Mouse (Mus musculus): ENCODE data around the gene Stard3.
"Not testable (repeated sequence)": the region's sequence is repeated elsewhere in the genome, so short reads cannot be mapped to it uniquely, and the experiment has no call there.

Stard3 gene

DNA sequence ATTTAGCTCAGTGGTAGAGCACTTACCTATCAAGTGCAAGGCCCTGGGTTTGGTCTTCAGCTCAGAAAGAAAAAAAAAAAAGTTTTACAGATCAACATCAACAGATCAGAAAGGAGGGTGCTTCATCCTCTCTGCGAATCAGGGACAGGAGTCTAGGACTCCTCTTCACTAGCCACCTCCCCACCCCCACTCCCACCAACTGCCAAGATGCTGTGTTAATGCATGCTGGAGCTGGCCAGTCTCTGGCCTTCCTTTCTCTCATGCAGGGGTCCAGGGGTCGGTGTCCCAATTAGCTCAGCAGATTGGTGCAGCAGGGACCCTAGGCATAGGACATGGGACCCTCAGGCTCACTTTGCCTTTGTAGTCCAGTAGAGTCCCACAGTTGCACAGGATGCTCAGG is 12.4 kb downstream of the Stard3 start:
- no peak for DNase-seq (ENCODE audit: low read depth, low spot score)
- Histone ChIP-seq H3K27me3 (ENCODE audit: control insufficient read depth, insufficient read depth, low read length, poor library complexity, severe bottlenecking) (no peaks in the 10 kb centered on the region), H3K36me3 (ENCODE audit: control insufficient read depth, insufficient read depth, low read length, poor library complexity, severe bottlenecking) (peaks cover 6% of the 10 kb centered on the region)

DNA sequence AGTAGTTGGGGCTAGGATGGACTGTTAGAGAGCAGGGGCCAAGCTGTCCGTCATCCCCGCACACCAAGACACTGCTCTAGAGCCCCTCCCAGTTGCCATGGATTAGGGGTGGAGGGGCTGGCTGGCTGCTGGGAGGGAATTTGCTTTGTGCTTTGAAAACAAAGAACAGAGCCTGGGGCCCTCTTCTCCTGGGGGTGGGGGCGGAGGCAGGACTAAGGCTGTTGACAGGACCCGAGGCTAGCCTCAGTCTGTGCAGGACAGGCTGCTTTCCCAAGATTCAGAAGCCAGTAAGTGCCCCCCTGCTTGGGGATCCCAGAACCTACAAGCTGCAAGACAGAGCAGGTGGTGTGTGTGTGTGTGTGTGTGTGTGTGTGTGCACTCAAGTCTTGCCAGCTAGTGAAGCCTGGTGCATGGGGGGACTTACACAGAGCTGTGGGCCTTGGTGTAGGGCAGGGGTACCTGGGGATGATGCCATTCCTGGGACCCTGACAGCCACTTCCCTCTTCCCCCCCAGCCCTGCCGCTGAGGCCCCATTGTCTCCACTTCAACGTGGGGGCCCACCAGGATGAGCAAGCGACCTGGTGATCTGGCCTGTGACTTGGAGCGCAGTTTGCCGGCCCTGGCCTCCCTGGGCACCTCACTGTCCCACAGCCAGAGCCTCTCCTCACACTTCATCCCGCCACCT is 13.5 kb downstream of the Stard3 start:
- no peak for DNase-seq (ENCODE audit: low read depth, low spot score)
- Histone ChIP-seq H3K27me3 (ENCODE audit: control insufficient read depth, insufficient read depth, low read length, poor library complexity, severe bottlenecking) (no peaks in the 10 kb centered on the region), H3K36me3 (ENCODE audit: control insufficient read depth, insufficient read depth, low read length, poor library complexity, severe bottlenecking) (peaks cover 6% of the 10 kb centered on the region)

GRCm38 (mm10) chr11:98372406-98372805 is 14.2 kb downstream of the Stard3 start:
- no peaks in the 10 kb centered on the region for H3K27me3 ChIP-seq (ENCODE audit: control insufficient read depth, insufficient read depth, low read length, poor library complexity, severe bottlenecking)
- H3K36me3 ChIP-seq (ENCODE audit: control insufficient read depth, insufficient read depth, low read length, poor library complexity, severe bottlenecking): peaks cover 9% of the 10 kb centered on the region
- peak; percentile 82 for DNase-seq (ENCODE audit: low read depth, low spot score)

GRCm38 (mm10) chr11:98373244-98373643 is 15.1 kb downstream of the Stard3 start:
- DNase-seq (ENCODE audit: low read depth, low spot score): no peak
- peaks cover 9% of the 10 kb centered on the region for H3K36me3 ChIP-seq (ENCODE audit: control insufficient read depth, insufficient read depth, low read length, poor library complexity, severe bottlenecking)
- no peaks in the 10 kb centered on the region for H3K27me3 ChIP-seq (ENCODE audit: control insufficient read depth, insufficient read depth, low read length, poor library complexity, severe bottlenecking)

- Histone ChIP-seq H3K36me3 (ENCODE audit: control insufficient read depth, insufficient read depth, low read length, poor library complexity, severe bottlenecking) (peaks cover 9% of the 10 kb centered on the region), H3K27me3 (ENCODE audit: control insufficient read depth, insufficient read depth, low read length, poor library complexity, severe bottlenecking) (no peaks in the 10 kb centered on the region)
- DNase-seq (ENCODE audit: low read depth, low spot score): no peak
Measured at GRCm38 (mm10) chr11:98374266-98374665, 16.1 kb downstream of the Stard3 start.

DNA sequence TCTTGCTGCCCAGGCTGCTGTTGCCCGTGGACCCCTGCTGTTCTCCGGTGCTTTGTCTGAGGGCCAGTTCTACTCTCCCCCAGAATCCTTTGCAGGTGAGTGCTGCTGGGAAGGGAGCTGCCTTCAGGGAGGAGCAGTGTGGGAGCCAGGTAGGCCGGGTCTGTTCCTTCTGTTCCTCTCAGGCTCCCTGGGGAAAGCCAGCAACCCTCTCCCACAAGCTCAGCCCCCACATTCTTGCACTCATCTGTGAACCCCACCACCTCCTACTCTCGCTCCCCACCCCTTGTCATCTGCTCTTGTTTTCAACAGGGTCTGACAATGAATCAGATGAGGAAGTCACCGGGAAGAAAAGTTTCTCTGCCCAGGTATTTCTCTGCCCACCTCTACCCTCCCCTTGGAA is 18.6 kb downstream of the Stard3 start:
- H3K27me3 ChIP-seq (ENCODE audit: control insufficient read depth, insufficient read depth, low read length, poor library complexity, severe bottlenecking): no peaks in the 10 kb centered on the region
- DNase-seq (ENCODE audit: low read depth, low spot score): no peak
- H3K36me3 ChIP-seq (ENCODE audit: control insufficient read depth, insufficient read depth, low read length, poor library complexity, severe bottlenecking): peaks cover 15% of the 10 kb centered on the region

GRCm38 (mm10) chr11:98377787-98378186 is 19.6 kb downstream of the Stard3 start:
- no peak for DNase-seq (ENCODE audit: low read depth, low spot score)
- Histone ChIP-seq H3K27me3 (ENCODE audit: control insufficient read depth, insufficient read depth, low read length, poor library complexity, severe bottlenecking) (no peaks in the 10 kb centered on the region), H3K36me3 (ENCODE audit: control insufficient read depth, insufficient read depth, low read length, poor library complexity, severe bottlenecking) (peaks cover 15% of the 10 kb centered on the region)

GRCm38 (mm10) chr11:98379379-98379778 is 21.2 kb downstream of the Stard3 start:
- Histone ChIP-seq H3K36me3 (ENCODE audit: control insufficient read depth, insufficient read depth, low read length, poor library complexity, severe bottlenecking) (peaks cover 15% of the 10 kb centered on the region), H3K27me3 (ENCODE audit: control insufficient read depth, insufficient read depth, low read length, poor library complexity, severe bottlenecking) (no peaks in the 10 kb centered on the region)
- no peak for DNase-seq (ENCODE audit: low read depth, low spot score)

DNA sequence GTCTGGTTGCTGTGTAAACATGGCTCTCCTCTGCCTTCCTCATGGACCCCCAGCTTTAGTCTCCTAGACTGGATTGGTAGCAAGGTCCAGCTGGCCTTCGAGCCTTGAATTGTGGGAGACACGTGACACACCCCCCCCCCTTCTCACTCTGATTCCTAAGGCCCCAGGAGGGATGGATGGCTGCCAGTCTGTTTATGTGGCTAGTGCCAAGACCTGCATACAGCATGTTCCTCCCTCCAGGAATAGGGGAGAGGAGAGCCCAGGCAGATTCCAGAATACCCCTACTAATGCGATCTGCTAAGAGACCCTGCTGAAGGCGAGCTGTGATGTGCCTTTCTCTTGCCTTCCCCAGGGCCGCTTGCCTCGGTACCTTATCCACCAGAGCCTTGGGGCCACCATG is 21.9 kb downstream of the Stard3 start:
- H3K36me3 ChIP-seq (ENCODE audit: control insufficient read depth, insufficient read depth, low read length, poor library complexity, severe bottlenecking): peaks cover 14% of the 10 kb centered on the region
- DNase-seq (ENCODE audit: low read depth, low spot score): no peak
- no peaks in the 10 kb centered on the region for H3K27me3 ChIP-seq (ENCODE audit: control insufficient read depth, insufficient read depth, low read length, poor library complexity, severe bottlenecking)

GRCm38 (mm10) chr11:98381651-98382050 is 23.5 kb downstream of the Stard3 start:
- no peaks in the 10 kb centered on the region for H3K27me3 ChIP-seq (ENCODE audit: control insufficient read depth, insufficient read depth, low read length, poor library complexity, severe bottlenecking)
- no peak for DNase-seq (ENCODE audit: low read depth, low spot score)
- H3K36me3 ChIP-seq (ENCODE audit: control insufficient read depth, insufficient read depth, low read length, poor library complexity, severe bottlenecking): peaks cover 9% of the 10 kb centered on the region

DNA sequence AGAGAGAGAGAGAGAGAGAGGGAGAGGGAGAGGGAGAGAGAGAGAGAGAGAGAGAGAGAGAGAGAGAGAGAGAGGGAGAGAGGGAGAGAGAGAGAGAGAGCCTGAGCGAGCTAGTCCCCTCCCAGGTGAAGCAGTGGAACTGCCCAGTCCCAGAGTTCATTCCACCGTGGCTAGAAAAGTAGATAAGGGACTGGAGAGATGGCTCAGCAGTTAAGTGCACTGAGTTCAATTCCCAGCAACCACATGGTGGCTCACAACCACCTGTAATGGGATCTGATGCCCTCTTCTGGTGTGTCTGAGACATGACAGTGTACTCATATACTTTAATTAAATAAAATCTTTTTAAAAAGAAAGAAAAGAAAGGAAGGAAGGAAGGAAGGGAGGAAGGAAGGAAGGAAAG is 24.2 kb downstream of the Stard3 start:
- not testable (repeated sequence) for DNase-seq (ENCODE audit: low read depth, low spot score); H3K36me3 ChIP-seq (ENCODE audit: control insufficient read depth, insufficient read depth, low read length, poor library complexity, severe bottlenecking); H3K27me3 ChIP-seq (ENCODE audit: control insufficient read depth, insufficient read depth, low read length, poor library complexity, severe bottlenecking)

DNA sequence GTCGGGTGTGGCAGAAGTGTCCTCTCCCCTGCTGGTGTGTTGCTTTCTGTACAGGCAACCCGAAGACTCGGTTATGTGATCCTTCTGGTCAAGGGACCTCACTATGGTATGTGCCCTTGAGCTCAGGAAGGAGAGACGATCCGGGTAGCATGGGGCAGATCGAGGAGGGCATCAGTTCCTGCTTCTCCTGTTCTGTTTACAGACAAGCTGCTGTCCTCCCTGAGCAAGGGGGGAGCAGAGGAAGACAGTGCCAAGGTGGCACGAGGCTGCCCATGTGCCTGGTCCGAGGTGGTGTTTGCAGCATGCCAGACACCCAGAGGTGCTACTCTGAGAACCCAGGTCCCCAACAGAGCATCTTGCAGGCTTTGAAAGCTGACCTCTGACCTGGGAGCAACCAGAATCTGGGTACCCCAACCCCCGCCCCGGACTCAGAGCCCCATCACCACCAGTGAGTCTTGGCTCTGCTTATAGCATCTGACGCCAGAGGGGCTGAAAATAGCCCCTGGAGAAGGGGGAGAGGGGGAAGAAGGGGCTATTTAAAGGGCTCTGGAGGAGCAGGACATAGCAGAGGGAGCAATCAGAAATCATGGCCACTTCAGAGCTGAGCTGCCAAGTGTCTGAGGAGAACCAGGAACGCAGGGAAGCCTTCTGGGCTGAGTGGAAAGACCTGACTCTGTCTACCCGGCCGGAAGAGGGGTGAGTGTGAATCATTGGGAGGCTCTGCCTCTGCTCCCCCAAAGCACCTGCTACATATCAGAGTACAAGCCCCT is 25.3 kb downstream of the Stard3 start, which contains the start of gene Tcap:
TSS of gene Tcap (plus strand) at position 551 of the 770 bp plus-strand sequence.
- DNase-seq (ENCODE audit: low read depth, low spot score): no peak
- Histone ChIP-seq H3K27me3 (ENCODE audit: control insufficient read depth, insufficient read depth, low read length, poor library complexity, severe bottlenecking) (no peaks in the 10 kb centered on the region), H3K36me3 (ENCODE audit: control insufficient read depth, insufficient read depth, low read length, poor library complexity, severe bottlenecking) (peaks cover 6% of the 10 kb centered on the region)

DNA sequence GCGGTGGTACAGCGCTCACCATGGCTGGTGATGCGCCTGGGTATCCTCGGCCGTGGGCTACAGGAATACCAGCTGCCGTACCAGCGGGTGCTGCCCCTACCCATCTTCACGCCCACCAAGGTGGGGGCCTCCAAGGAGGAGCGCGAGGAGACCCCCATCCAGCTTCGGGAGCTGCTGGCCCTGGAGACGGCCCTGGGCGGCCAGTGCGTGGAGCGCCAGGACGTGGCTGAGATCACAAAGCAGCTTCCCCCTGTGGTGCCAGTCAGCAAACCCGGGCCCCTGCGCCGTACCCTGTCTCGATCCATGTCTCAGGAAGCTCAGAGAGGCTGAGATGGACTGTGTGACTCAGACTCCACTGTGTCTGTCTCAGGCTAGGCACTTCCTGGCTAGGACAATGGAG is 26.0 kb downstream of the Stard3 start:
- H3K27me3 ChIP-seq (ENCODE audit: control insufficient read depth, insufficient read depth, low read length, poor library complexity, severe bottlenecking): no peaks in the 10 kb centered on the region
- DNase-seq (ENCODE audit: low read depth, low spot score): no peak
- H3K36me3 ChIP-seq (ENCODE audit: control insufficient read depth, insufficient read depth, low read length, poor library complexity, severe bottlenecking): peaks cover 6% of the 10 kb centered on the region

- Histone ChIP-seq H3K27me3 (ENCODE audit: control insufficient read depth, insufficient read depth, low read length, poor library complexity, severe bottlenecking) (no peaks in the 10 kb centered on the region), H3K36me3 (ENCODE audit: control insufficient read depth, insufficient read depth, low read length, poor library complexity, severe bottlenecking) (peaks cover 1% of the 10 kb centered on the region)
- no peak for DNase-seq (ENCODE audit: low read depth, low spot score)
Measured at GRCm38 (mm10) chr11:98384721-98385637, 26.8 kb downstream of the Stard3 start.

Data from splenic B cell, adult 2 months (primary cell).